Mouse (Mus musculus): ENCODE data around the gene Clk2.

GRCm38 (mm10) chr3:89133063-89133450, 31.5 kb upstream of the Clk2 start:
- TF ChIP-seq POLR2A (IDR thresholded peaks at IDR 0.05; ENCODE audit: low read depth, low read length), result no peak
- TF ChIP-seq CTCF (IDR thresholded peaks at IDR 0.05; ENCODE audit: borderline replicate concordance, insufficient read depth, low read length), result no peak
